Mouse (Mus musculus): Measurements from ENCODE around the gene Cyp11a1. TPM values are rescaled to one million over a fixed set of nuclear protein-coding genes. Genes with fewer than 3 reads are reported as not detected.

Gene Cyp11a1
- polyA plus RNA-seq (2015; fragmentation: Nextera tagmentation; extraction: Ambion mirVana): 0.31 and 0.45 TPM in 2 replicates

- no peaks in the 10 kb centered on the region for H3K9me3 ChIP-seq
- no peak within 1 kb of the TSS for H3K27ac ChIP-seq (replicated peaks)
- no peaks in the 10 kb centered on the region for H3K36me3 ChIP-seq
- 83% methylated on average over 16 of the region's 16 CpGs for WGBS
- no peak within 1 kb of the TSS for H3K4me2 ChIP-seq (replicated peaks)
- no peak within 1 kb of the TSS for H3K4me3 ChIP-seq
- H3K9ac ChIP-seq (replicated peaks): no peak within 1 kb of the TSS
- ATAC-seq (replicated peaks): no peak
- H3K4me1 ChIP-seq: peaks cover 16% of the 10 kb centered on the region
- H3K27me3 ChIP-seq: no peaks in the 10 kb centered on the region
Measured at GRCm38 (mm10) chr9:58005753-58006461, at the start of gene Cyp11a1. Gene Cyp11a1, plus strand, starts transcription at chr9:58006411.

- Histone ChIP-seq H3K27ac (replicated peaks) (no peak overlapping the region), H3K4me2 (replicated peaks) (no peak overlapping the region), H3K27me3 (no peaks in the 10 kb centered on the region), H3K4me1 (peaks cover 3% of the 10 kb centered on the region; the same call in 1 of the 2 replicates), H3K9ac (replicated peaks) (no peak overlapping the region), H3K9me3 (no peaks in the 10 kb centered on the region), H3K36me3 (peaks cover 59% of the 10 kb centered on the region), H3K4me3 (no peak overlapping the region)
- ATAC-seq (replicated peaks): no peak
- 85% methylated on average over 5 of the region's 5 CpGs for WGBS
Measured at GRCm38 (mm10) chr9:57956838-57957236, 49.4 kb upstream of the Cyp11a1 start.

- Histone ChIP-seq H3K4me3 (no peak overlapping the region), H3K27ac (replicated peaks) (no peak overlapping the region), H3K27me3 (no peaks in the 10 kb centered on the region), H3K4me2 (replicated peaks) (no peak overlapping the region), H3K36me3 (peaks cover 59% of the 10 kb centered on the region), H3K9ac (replicated peaks) (no peak overlapping the region), H3K4me1 (no peaks in the 10 kb centered on the region), H3K9me3 (no peaks in the 10 kb centered on the region)
- 73% methylated on average over 1 of the region's 1 CpGs for WGBS
- ATAC-seq (replicated peaks): no peak
Measured at GRCm38 (mm10) chr9:57958615-57959014, 47.6 kb upstream of the Cyp11a1 start.

GRCm38 (mm10) chr9:57959399-57959798, 46.8 kb upstream of the Cyp11a1 start:
- 80% methylated on average over 10 of the region's 10 CpGs for WGBS
- ATAC-seq (replicated peaks): no peak

GRCm38 (mm10) chr9:57959886-57960866, 46.0 kb upstream of the Cyp11a1 start:
- Histone ChIP-seq H3K4me1 (no peaks in the 10 kb centered on the region), H3K4me3 (no peak overlapping the region), H3K9me3 (no peaks in the 10 kb centered on the region), H3K27me3 (no peaks in the 10 kb centered on the region), H3K27ac (replicated peaks) (no peak overlapping the region), H3K9ac (replicated peaks) (no peak overlapping the region), H3K36me3 (peaks cover 54% of the 10 kb centered on the region), H3K4me2 (replicated peaks) (no peak overlapping the region)
- 92% methylated on average over 17 of the region's 17 CpGs for WGBS
- ATAC-seq (replicated peaks): no peak

More at GRCm38 (mm10) chr9:57959399-57959798, 46.8 kb upstream of the Cyp11a1 start:
- Histone ChIP-seq H3K27ac (replicated peaks) (no peak overlapping the region), H3K4me2 (replicated peaks) (no peak overlapping the region), H3K9me3 (no peaks in the 10 kb centered on the region), H3K27me3 (no peaks in the 10 kb centered on the region), H3K4me1 (no peaks in the 10 kb centered on the region), H3K9ac (replicated peaks) (no peak overlapping the region), H3K36me3 (peaks cover 59% of the 10 kb centered on the region), H3K4me3 (no peak overlapping the region)

GRCm38 (mm10) chr9:57961226-57961625, 45.0 kb upstream of the Cyp11a1 start:
- Histone ChIP-seq H3K27ac (replicated peaks) (no peak overlapping the region), H3K27me3 (no peaks in the 10 kb centered on the region), H3K4me3 (no peak overlapping the region), H3K36me3 (peaks cover 44% of the 10 kb centered on the region), H3K4me2 (replicated peaks) (no peak overlapping the region), H3K4me1 (no peaks in the 10 kb centered on the region), H3K9me3 (no peaks in the 10 kb centered on the region), H3K9ac (replicated peaks) (no peak overlapping the region)
- ATAC-seq (replicated peaks): no peak
- WGBS: 89% methylated on average over 15 of the region's 15 CpGs

- no peaks in the 10 kb centered on the region for H3K4me1 ChIP-seq
- H3K9ac ChIP-seq (replicated peaks): no peak overlapping the region
- no peak overlapping the region for H3K4me2 ChIP-seq (replicated peaks)
- H3K27me3 ChIP-seq: no peaks in the 10 kb centered on the region
- H3K27ac ChIP-seq (replicated peaks): no peak overlapping the region
- no peak for ATAC-seq (replicated peaks)
- peaks cover 35% of the 10 kb centered on the region for H3K36me3 ChIP-seq
- H3K4me3 ChIP-seq: no peak overlapping the region
- 77% methylated on average over 17 of the region's 17 CpGs for WGBS
- no peaks in the 10 kb centered on the region for H3K9me3 ChIP-seq
Measured at GRCm38 (mm10) chr9:57961863-57962778, 44.1 kb upstream of the Cyp11a1 start.

- WGBS: 92% methylated on average over 4 of the region's 4 CpGs
- no peaks in the 10 kb centered on the region for H3K4me1 ChIP-seq
Measured at GRCm38 (mm10) chr9:57963249-57963997, 42.8 kb upstream of the Cyp11a1 start.

GRCm38 (mm10) chr9:57963998-57964395, 42.2 kb upstream of the Cyp11a1 start:
- WGBS: 82% methylated on average over 5 of the region's 5 CpGs
- Histone ChIP-seq H3K36me3 (peaks cover 20% of the 10 kb centered on the region; the same call in 1 of the 2 replicates), H3K9me3 (no peaks in the 10 kb centered on the region), H3K27ac (replicated peaks) (no peak overlapping the region), H3K4me3 (no peak overlapping the region), H3K9ac (replicated peaks) (no peak overlapping the region), H3K4me2 (replicated peaks) (no peak overlapping the region), H3K27me3 (no peaks in the 10 kb centered on the region), H3K4me1 (no peaks in the 10 kb centered on the region)
- ATAC-seq (replicated peaks): no peak

More at GRCm38 (mm10) chr9:57963249-57963997, 42.8 kb upstream of the Cyp11a1 start:
- no peak overlapping the region for H3K27ac ChIP-seq (replicated peaks)
- no peak for ATAC-seq (replicated peaks)
- no peaks in the 10 kb centered on the region for H3K9me3 ChIP-seq
- H3K9ac ChIP-seq (replicated peaks): no peak overlapping the region
- H3K27me3 ChIP-seq: no peaks in the 10 kb centered on the region
- no peak overlapping the region for H3K4me3 ChIP-seq
- H3K36me3 ChIP-seq: peaks cover 26% of the 10 kb centered on the region
- no peak overlapping the region for H3K4me2 ChIP-seq (replicated peaks)

- H3K36me3 ChIP-seq: peaks cover 16% of the 10 kb centered on the region; the same call in 1 of the 2 replicates
- H3K4me2 ChIP-seq (replicated peaks): no peak overlapping the region
- no peak overlapping the region for H3K4me3 ChIP-seq
- H3K27me3 ChIP-seq: no peaks in the 10 kb centered on the region
- H3K9me3 ChIP-seq: no peaks in the 10 kb centered on the region
- WGBS: 78% methylated on average over 6 of the region's 6 CpGs
- H3K27ac ChIP-seq (replicated peaks): no peak overlapping the region
- H3K4me1 ChIP-seq: no peaks in the 10 kb centered on the region
- no peak overlapping the region for H3K9ac ChIP-seq (replicated peaks)
- ATAC-seq (replicated peaks): no peak
Measured at GRCm38 (mm10) chr9:57964528-57965250, 41.5 kb upstream of the Cyp11a1 start.
